Mouse (Mus musculus) hindbrain, embryonic 11.5 days (tissue): Measurements from ENCODE around the gene Wdr1. TPM values are rescaled to one million over a fixed set of nuclear protein-coding genes. Genes with fewer than 3 reads are reported as not detected.

Experiments used
- ATAC-seq: fragments of 200-750 bp; cut with Nextera tagmentation; 2 replicates; pipeline ENCODE4 v1.8.0; 2017; ENCODE audit warnings: mild to moderate bottlenecking, moderate TSS enrichment, moderate library complexity; ENCODE audit not compliant: low FRiP score
- DNase-seq: peaks from one replicate; pipeline ENCODE4 v3.0.0-alpha.2; 2015; ENCODE audit warnings: low spot score
- H3K27ac ChIP-seq: fragments of 300-500 bp; sonication (generic); 2 replicates; pipeline ENCODE4 v1.5.1; 2014; ENCODE audit warnings: mild to moderate bottlenecking, low read depth, low read length
- H3K27me3 ChIP-seq: fragments of 300-500 bp; sonication (generic); 2 replicates; pipeline ENCODE4 v1.6.1; 2014; ENCODE audit warnings: mild to moderate bottlenecking, low read length, moderate library complexity, mixed read lengths; ENCODE audit not compliant: control insufficient read depth, insufficient read depth
- H3K36me3 ChIP-seq: fragments of 300-500 bp; sonication (generic); 2 replicates; pipeline ENCODE4 v1.6.1; 2014; ENCODE audit warnings: mild to moderate bottlenecking, low read length, moderate library complexity, mixed read lengths; ENCODE audit not compliant: control insufficient read depth, insufficient read depth
- H3K4me1 ChIP-seq: fragments of 300-500 bp; sonication (generic); replicated peaks from 2 replicates; pipeline ENCODE4 v1.6.1; 2014; ENCODE audit warnings: low read length, mixed read lengths; ENCODE audit not compliant: control insufficient read depth, insufficient read depth
- H3K4me2 ChIP-seq: fragments of 300-500 bp; sonication (generic); replicated peaks from 2 replicates; pipeline ENCODE4 v1.6.1; 2014; ENCODE audit warnings: mild to moderate bottlenecking, low read depth, low read length
- H3K4me3 ChIP-seq: fragments of 300-500 bp; sonication (generic); 2 replicates; pipeline ENCODE4 v1.5.1; 2014; ENCODE audit warnings: low read depth, low read length
- H3K9ac ChIP-seq: fragments of 300-500 bp; sonication (generic); 2 replicates; pipeline ENCODE4 v1.6.1; 2014; ENCODE audit warnings: low read depth, low read length
- H3K9me3 ChIP-seq: fragments of 300-500 bp; sonication (generic); 2 replicates; pipeline ENCODE4 v1.6.1; 2016; ENCODE audit warnings: low read length; ENCODE audit not compliant: control insufficient read depth
- WGBS: fragments of 180-500 bp; shearing (Covaris S2); extraction: QIAGEN DNeasy Blood & Tissue Kit; methylation state at CpG from one replicate; pipeline ENCODE4 v1.1.7; 2014; 5-methylcytosine and 5-hydroxymethylcytosine counted together
- polyA plus RNA-seq: library from polyadenylated mRNA; unstranded; fragments of >200 nt; fragmentation: Nextera tagmentation; extraction: Ambion mirVana; gene quantifications from 2 replicates; pipeline ENCODE4 v1.2.1, GENCODE M21; 2014

Wdr1 gene
- polyA plus RNA-seq, 1 experiment from 2014 or later, result 169 TPM

DNA sequence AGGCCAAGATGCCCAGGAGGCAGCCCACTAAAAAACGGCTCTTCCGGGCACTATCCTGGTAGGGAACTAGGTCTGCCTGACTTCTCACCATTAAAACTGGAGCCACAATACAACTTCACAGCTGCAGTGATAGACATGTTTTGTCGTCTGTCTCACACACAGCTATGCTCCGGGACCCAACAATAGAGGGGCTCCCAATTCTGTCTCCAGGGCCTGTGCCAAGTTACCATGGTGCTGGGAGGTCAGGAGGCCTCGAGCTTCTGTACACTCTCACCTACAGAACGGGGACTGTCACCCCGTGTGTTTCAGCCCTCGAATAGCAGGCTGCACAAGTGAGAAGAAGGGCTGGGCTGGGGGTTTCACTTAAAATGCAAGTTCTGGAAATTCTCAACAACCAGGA, 24.5 kb downstream of the Wdr1 start:
- Histone ChIP-seq H3K9ac (no peak overlapping the region), H3K4me1 (no peaks in the 10 kb centered on the region), H3K4me3 (no peak overlapping the region), H3K27me3 (no peaks in the 10 kb centered on the region), H3K27ac (no peak overlapping the region), H3K9me3 (no peaks in the 10 kb centered on the region), H3K4me2 (no peak overlapping the region), H3K36me3 (peaks cover 42% of the 10 kb centered on the region)
- no peak for ATAC-seq
- WGBS, result 91% methylated on average over 8 of the region's 8 CpGs
- DNase-seq, result no peak

GRCm38 (mm10) chr5:38537845-38538244, 25.2 kb downstream of the Wdr1 start:
- no peak for DNase-seq
- Histone ChIP-seq H3K4me3 (no peak overlapping the region), H3K9me3 (no peaks in the 10 kb centered on the region), H3K4me2 (no peak overlapping the region), H3K36me3 (peaks cover 43% of the 10 kb centered on the region), H3K4me1 (no peaks in the 10 kb centered on the region), H3K9ac (no peak overlapping the region), H3K27ac (no peak overlapping the region), H3K27me3 (no peaks in the 10 kb centered on the region)
- WGBS, result 90% methylated on average over 4 of the region's 4 CpGs
- ATAC-seq, result no peak

DNA sequence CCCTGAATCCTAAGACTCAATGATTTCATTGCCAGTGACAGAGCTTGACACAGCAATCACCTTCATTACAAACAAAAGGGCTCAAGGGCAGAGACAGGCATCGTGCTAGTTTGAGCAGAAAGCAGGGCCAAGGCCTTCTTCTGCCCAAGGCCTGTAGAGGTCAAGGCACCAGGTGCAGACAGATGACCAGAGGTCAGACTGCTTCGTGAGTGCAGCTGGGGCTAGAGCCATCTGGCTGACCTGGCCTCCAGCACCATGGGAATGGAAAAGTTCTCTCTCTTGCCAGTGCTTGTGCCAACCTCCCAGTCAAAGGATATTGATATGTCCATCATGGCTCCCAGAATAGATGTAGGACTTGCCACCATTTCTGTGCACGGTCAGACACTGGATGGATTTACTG, 26.2 kb downstream of the Wdr1 start:
- WGBS, result 78% methylated on average over 3 of the region's 3 CpGs
- peaks cover 40% of the 10 kb centered on the region for H3K36me3 ChIP-seq

GRCm38 (mm10) chr5:38532084-38532483, 30.9 kb downstream of the Wdr1 start:
- WGBS, result 92% methylated on average over 4 of the region's 4 CpGs

More for the DNA sequence above, 26.2 kb downstream of the Wdr1 start:
- DNase-seq (no peak), ATAC-seq (no peak)
- H3K27ac ChIP-seq, result no peak overlapping the region
- no peaks in the 10 kb centered on the region for H3K27me3 ChIP-seq
- no peaks in the 10 kb centered on the region for H3K9me3 ChIP-seq
- H3K9ac ChIP-seq, result no peak overlapping the region
- no peak overlapping the region for H3K4me2 ChIP-seq
- H3K4me3 ChIP-seq, result no peak overlapping the region
- H3K4me1 ChIP-seq, result no peaks in the 10 kb centered on the region

GRCm38 (mm10) chr5:38529724-38530428, 33.1 kb downstream of the Wdr1 start:
- Histone ChIP-seq H3K4me2 (no peak overlapping the region), H3K9ac (no peak overlapping the region), H3K27ac (no peak overlapping the region), H3K36me3 (peaks cover 17% of the 10 kb centered on the region), H3K4me3 (no peak overlapping the region), H3K9me3 (no peaks in the 10 kb centered on the region), H3K27me3 (no peaks in the 10 kb centered on the region), H3K4me1 (no peaks in the 10 kb centered on the region)
- ATAC-seq (no peak), DNase-seq (peak; percentile 39)
- 83% methylated on average over 6 of the region's 6 CpGs for WGBS

More at GRCm38 (mm10) chr5:38532084-38532483, 30.9 kb downstream of the Wdr1 start:
- Histone ChIP-seq H3K4me2 (no peak overlapping the region), H3K27ac (no peak overlapping the region), H3K27me3 (no peaks in the 10 kb centered on the region), H3K9me3 (no peaks in the 10 kb centered on the region), H3K4me3 (no peak overlapping the region), H3K9ac (no peak overlapping the region), H3K36me3 (peaks cover 34% of the 10 kb centered on the region), H3K4me1 (no peaks in the 10 kb centered on the region)
- DNase-seq (no peak), ATAC-seq (no peak)

- DNase-seq, result no peak
- ATAC-seq, result no peak
- Histone ChIP-seq H3K9me3 (no peaks in the 10 kb centered on the region), H3K9ac (no peak overlapping the region), H3K27me3 (no peaks in the 10 kb centered on the region), H3K27ac (no peak overlapping the region), H3K36me3 (no peaks in the 10 kb centered on the region; the same call in 1 of the 2 replicates), H3K4me3 (no peak overlapping the region), H3K4me2 (no peak overlapping the region), H3K4me1 (no peaks in the 10 kb centered on the region)
- WGBS, result 98% methylated on average over 5 of the region's 5 CpGs
These were observed 40.0 kb downstream of the Wdr1 start for GRCm38 (mm10) chr5:38522977-38523376.

DNA sequence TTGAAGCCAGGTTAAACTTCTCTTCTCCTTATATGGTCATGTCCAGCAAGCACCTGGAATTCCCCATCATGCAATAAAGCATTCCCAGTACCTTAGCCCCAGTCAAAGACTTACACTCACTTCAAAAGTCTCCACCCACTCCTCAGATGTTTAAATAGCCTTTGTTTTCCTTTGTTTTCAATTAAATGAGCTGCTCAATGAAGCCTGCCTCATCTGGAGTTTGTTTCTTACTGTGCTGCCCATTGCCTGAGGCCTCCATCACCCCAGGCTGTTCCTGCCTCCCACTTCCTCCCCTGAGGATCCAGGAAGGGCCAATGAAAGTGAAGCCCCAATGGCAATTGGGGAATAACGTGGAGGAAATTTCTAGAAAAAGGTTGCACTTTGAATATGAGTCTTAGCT, 42.2 kb downstream of the Wdr1 start:
- DNase-seq, result no peak

DNA sequence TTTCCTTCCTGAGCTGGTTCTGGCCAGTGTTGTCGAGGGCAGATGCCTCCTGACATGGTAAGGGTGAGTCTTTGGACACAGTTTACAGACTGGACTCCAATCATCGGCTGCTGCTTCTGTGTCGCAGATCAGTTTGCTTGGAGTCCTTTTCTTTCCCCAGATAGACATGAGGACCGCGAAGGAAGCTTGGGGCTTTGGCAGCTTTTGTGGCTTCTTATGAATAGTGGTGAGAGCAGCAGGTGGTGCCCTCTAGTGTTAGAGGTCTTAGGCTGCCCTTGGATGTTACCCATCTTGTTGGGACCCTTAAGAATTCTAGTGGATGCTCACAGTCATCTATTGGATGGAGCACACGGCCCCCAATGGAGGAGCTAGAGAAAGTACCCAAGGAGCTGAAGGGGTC, 46.8 kb downstream of the Wdr1 start:
- H3K27me3 ChIP-seq, result no peaks in the 10 kb centered on the region
- no peak overlapping the region for H3K9ac ChIP-seq
- no peak overlapping the region for H3K27ac ChIP-seq
- H3K4me3 ChIP-seq, result no peak overlapping the region
- 65% methylated on average over 6 of the region's 6 CpGs for WGBS
- H3K4me2 ChIP-seq, result no peak overlapping the region
- DNase-seq (peak; percentile 41), ATAC-seq (no peak)
- H3K4me1 ChIP-seq, result no peaks in the 10 kb centered on the region
- H3K9me3 ChIP-seq, result no peaks in the 10 kb centered on the region
- no peaks in the 10 kb centered on the region for H3K36me3 ChIP-seq

More for the DNA sequence above, 42.2 kb downstream of the Wdr1 start:
- H3K4me3 ChIP-seq, result no peak overlapping the region
- no peaks in the 10 kb centered on the region for H3K27me3 ChIP-seq
- no peak overlapping the region for H3K9ac ChIP-seq
- no peak overlapping the region for H3K4me2 ChIP-seq
- 67% methylated on average over 1 of the region's 1 CpGs for WGBS
- H3K27ac ChIP-seq, result no peak overlapping the region
- no peaks in the 10 kb centered on the region for H3K9me3 ChIP-seq
- no peak for ATAC-seq
- H3K4me1 ChIP-seq, result no peaks in the 10 kb centered on the region
- no peaks in the 10 kb centered on the region for H3K36me3 ChIP-seq

GRCm38 (mm10) chr5:38512991-38513390, 50.0 kb downstream of the Wdr1 start:
- Histone ChIP-seq H3K27ac (no peak overlapping the region), H3K9ac (no peak overlapping the region), H3K27me3 (no peaks in the 10 kb centered on the region), H3K4me3 (no peak overlapping the region), H3K4me1 (no peaks in the 10 kb centered on the region), H3K4me2 (no peak overlapping the region), H3K9me3 (no peaks in the 10 kb centered on the region), H3K36me3 (no peaks in the 10 kb centered on the region)
- 5% methylated on average over 2 of the region's 2 CpGs for WGBS
- DNase-seq (no peak), ATAC-seq (no peak)
